Comparison of ENCODE assay signal across 13 mouse cellular contexts in genomic region chr3:103850644-103851363, GRCm38 (mm10). TPM values are rescaled to one million over a fixed set of nuclear protein-coding genes. Genes with fewer than 3 reads are reported as not detected.
A peak's percentile ranks its signal among the peaks of the same experiment; 100 is the strongest.
DNase-seq lines count a peak whose midpoint lies in the region; ATAC-seq and TF ChIP-seq lines count a peak whose summit lies in the region.
"Had no signal": no experiment of that assay in that cellular context is flagged by ENCODE, and none has a peak within 500 bp of the region (broad histone marks: within the 10 kb centered on the region; RNA-seq: fewer than 3 reads in every experiment).

No protein-coding gene starts in this region.

- no peaks in the 10 kb centered on the region for H3K27me3 ChIP-seq in cerebellum, adult 2 months (ENCODE audit: control insufficient read depth, insufficient read depth, low read length)
- H3K27me3 ChIP-seq in splenic B cell, adult 2 months (ENCODE audit: control insufficient read depth, insufficient read depth, low read length, poor library complexity, severe bottlenecking) = no peaks in the 10 kb centered on the region
- H3K27me3 ChIP-seq in midbrain, embryonic 15.5 days (replicated peaks) = no peaks in the 10 kb centered on the region
- H3K27me3 ChIP-seq: heart, embryonic 15.5 days had no signal

- peaks cover 14% of the 10 kb centered on the region; the same call in 1 of the 2 replicates for H3K4me1 ChIP-seq in cerebellum, adult 2 months (ENCODE audit: control insufficient read depth, insufficient read depth, low read length)
- no peaks in the 10 kb centered on the region for H3K4me1 ChIP-seq in midbrain, embryonic 15.5 days
- H3K4me1 ChIP-seq: heart, embryonic 15.5 days had no signal

- DNase-seq in left cerebral cortex, postnatal 4 days = peak; percentile 58
- no peak for DNase-seq in left cerebral cortex, postnatal 36 days (ENCODE audit: low spot score in 2 of 2)
- DNase-seq in cerebellum, adult 2 months = peak; percentile 90 to 97
- DNase-seq in kidney, adult 9 months = peak; percentile 77
- peak; percentile 46 for DNase-seq in splenic B cell, adult 2 months (ENCODE audit: low read depth, low spot score)
- no peak for DNase-seq in left cerebral cortex, adult 11 months (ENCODE audit: low spot score)
- no peak for DNase-seq in neural tube, embryonic 10.5 days (ENCODE audit: extremely low spot score, low spot score)
- DNase-seq: adrenal gland, postnatal 14 days; liver; lung, postnatal 14 days had no signal

- intact Hi-C loops in left cerebral cortex, postnatal 4 days (cut with DNase I) = no loop called here
- intact Hi-C loops in left cerebral cortex, postnatal 36 days (cut with DNase I) = no loop called here

- ATAC-seq in midbrain, embryonic 15.5 days (replicated peaks) = no peak

- no peak for TF ChIP-seq CTCF in cerebellum, adult 2 months (IDR thresholded peaks at IDR 0.05; ENCODE audit: borderline replicate concordance, insufficient read depth, low read depth, low read length)

- H3K4me3 ChIP-seq in cerebellum, adult 2 months (replicated peaks; ENCODE audit: insufficient read depth, low read depth, low read length) = peak overlapping the region; percentile 74
- no peak overlapping the region for H3K4me3 ChIP-seq in midbrain, embryonic 15.5 days
- H3K4me3 ChIP-seq: heart, embryonic 15.5 days had no signal

- no peaks in the 10 kb centered on the region for H3K9me3 ChIP-seq in midbrain, embryonic 15.5 days
- H3K9me3 ChIP-seq: heart, embryonic 15.5 days had no signal

- no peak overlapping the region for H3K9ac ChIP-seq in midbrain, embryonic 15.5 days
- H3K9ac ChIP-seq: heart, embryonic 15.5 days had no signal

- peak overlapping the region; percentile 96; the same call in 1 of the 2 replicates for H3K27ac ChIP-seq in cerebellum, adult 2 months (ENCODE audit: insufficient read depth, low read length)
- H3K27ac ChIP-seq in midbrain, embryonic 15.5 days = no peak overlapping the region
- H3K27ac ChIP-seq: heart, embryonic 15.5 days; kidney, postnatal 0 days had no signal

- no peak overlapping the region for H3K4me2 ChIP-seq in midbrain, embryonic 15.5 days
- H3K4me2 ChIP-seq: heart, embryonic 15.5 days had no signal

- peak; percentile 89; the same call in 1 of the 2 replicates for TF ChIP-seq POLR2A in cerebellum, adult 2 months (IDR thresholded peaks at IDR 0.05; ENCODE audit: borderline replicate concordance, insufficient read depth, low read length)

- no peaks in the 10 kb centered on the region for H3K36me3 ChIP-seq in splenic B cell, adult 2 months (ENCODE audit: control insufficient read depth, insufficient read depth, low read length, poor library complexity, severe bottlenecking)
- H3K36me3 ChIP-seq in midbrain, embryonic 15.5 days (replicated peaks) = no peaks in the 10 kb centered on the region
- H3K36me3 ChIP-seq: heart, embryonic 15.5 days had no signal

- WGBS in cerebellum, adult 2 months = 26% methylated on average over 9 of the region's 9 CpGs
- 84% methylated on average over 9 of the region's 9 CpGs for WGBS in midbrain, embryonic 15.5 days

RNA-seq across cellular contexts. Expression of gene Ptpn22, which starts 8.8 kb away (rescaled TPM):
- total RNA-seq in left cerebral cortex, postnatal 4 days (2021) = under 1 TPM; 0.32 to 0.64 TPM
- total RNA-seq in left cerebral cortex, postnatal 36 days (2021) = 1 to 10 TPM; 1.4 to 1.6 TPM
- 34.7 and 39.4 TPM in 2 replicates for polyA plus RNA-seq in cerebellum, adult 2 months (2012; rRNA removed)
- 0.22 and 0.51 TPM in 2 replicates for polyA plus RNA-seq in midbrain, embryonic 15.5 days (2015; fragmentation: Nextera tagmentation; extraction: Ambion mirVana)

RNA-seq across cellular contexts. Expression of gene Bcl2l15, which starts 18.4 kb away (rescaled TPM):
- total RNA-seq in left cerebral cortex, postnatal 4 days (2021) = under 1 TPM in 1 of 2 experiments, not detected in 1; 0.76 TPM
- total RNA-seq in left cerebral cortex, postnatal 36 days (2021) = 1 to 10 TPM in 1 of 2 experiments, under 1 TPM in 1; 0.47 to 1.2 TPM
- 91.7 and 98.7 TPM in 2 replicates for polyA plus RNA-seq in cerebellum, adult 2 months (2012; rRNA removed)
- 0.18 and 0.32 TPM in 2 replicates for polyA plus RNA-seq in midbrain, embryonic 15.5 days (2015; fragmentation: Nextera tagmentation; extraction: Ambion mirVana)

RNA-seq across cellular contexts. Expression of gene Gm43064, which starts 41.4 kb away (rescaled TPM):
- not detected for total RNA-seq in left cerebral cortex, postnatal 4 days (2021)
- 1 to 10 TPM in 1 of 2 experiments, under 1 TPM in 1; 0.15 to 1.0 TPM for total RNA-seq in left cerebral cortex, postnatal 36 days (2021)
- 0.33 and 0.49 TPM in 2 replicates for polyA plus RNA-seq in cerebellum, adult 2 months (2012; rRNA removed)
- 0.35 and 0.47 TPM in 2 replicates for polyA plus RNA-seq in midbrain, embryonic 15.5 days (2015; fragmentation: Nextera tagmentation; extraction: Ambion mirVana)
- total RNA-seq: adrenal gland, postnatal 14 days had no signal
- polyA plus RNA-seq: heart, embryonic 15.5 days had no signal

RNA-seq across cellular contexts. Expression of gene Ap4b1, which starts 41.5 kb away (rescaled TPM):
- 10 to 100 TPM; 14.0 to 16.7 TPM for total RNA-seq in left cerebral cortex, postnatal 4 days (2021)
- 10 to 100 TPM; 12.1 to 14.3 TPM for total RNA-seq in left cerebral cortex, postnatal 36 days (2021)
- 19.2 and 23.2 TPM in 2 replicates for polyA plus RNA-seq in cerebellum, adult 2 months (2012; rRNA removed)
- 24.4 and 24.5 TPM in 2 replicates for polyA plus RNA-seq in midbrain, embryonic 15.5 days (2015; fragmentation: Nextera tagmentation; extraction: Ambion mirVana)

RNA-seq across cellular contexts. Expression of gene Dclre1b, which starts 41.6 kb away (rescaled TPM):
- 10 to 100 TPM; 10.3 to 10.7 TPM for total RNA-seq in left cerebral cortex, postnatal 4 days (2021)
- 10 to 100 TPM; 10.6 to 11.0 TPM for total RNA-seq in left cerebral cortex, postnatal 36 days (2021)
- 8.5 and 11.3 TPM in 2 replicates for polyA plus RNA-seq in cerebellum, adult 2 months (2012; rRNA removed)
- polyA plus RNA-seq in midbrain, embryonic 15.5 days (2015; fragmentation: Nextera tagmentation; extraction: Ambion mirVana) = 20.4 and 24.1 TPM in 2 replicates

Comparison
In these comparisons a context has a peak if more than half of its experiments do, and no peak if none do; other contexts are left out.
1. DNase-seq: peak in left cerebral cortex, postnatal 4 days (single experiment), cerebellum, adult 2 months (2 of 2), kidney, adult 9 months (single experiment) and splenic B cell, adult 2 months (single experiment); none in left cerebral cortex, postnatal 36 days (0 of 2), left cerebral cortex, adult 11 months (single experiment) and neural tube, embryonic 10.5 days (single experiment).